Mouse (Mus musculus): Measurements from ENCODE around the gene Tmem63b.

Gene Tmem63b

GRCm38 (mm10) chr17:45672598-45672997 lies 14.1 kb downstream of the Tmem63b start:
- ATAC-seq (ENCODE audit: low TSS enrichment) = no peak

- ATAC-seq (ENCODE audit: low TSS enrichment) = no peak
These were observed 14.9 kb downstream of the Tmem63b start for GRCm38 (mm10) chr17:45671821-45672220.

GRCm38 (mm10) chr17:45667986-45668385 lies 18.7 kb downstream of the Tmem63b start:
- no peak for ATAC-seq (ENCODE audit: low TSS enrichment)

GRCm38 (mm10) chr17:45667481-45667880 lies 19.2 kb downstream of the Tmem63b start:
- ATAC-seq (ENCODE audit: low TSS enrichment) = no peak

GRCm38 (mm10) chr17:45666091-45666490 lies 20.6 kb downstream of the Tmem63b start:
- ATAC-seq (ENCODE audit: low TSS enrichment) = no peak

GRCm38 (mm10) chr17:45664608-45665007 lies 22.1 kb downstream of the Tmem63b start:
- no peak for ATAC-seq (ENCODE audit: low TSS enrichment)

GRCm38 (mm10) chr17:45663106-45663919 lies 23.4 kb downstream of the Tmem63b start:
- peak; percentile 70 for ATAC-seq (ENCODE audit: low TSS enrichment)

- ATAC-seq (ENCODE audit: low TSS enrichment) = no peak
These were observed 27.5 kb downstream of the Tmem63b start, which contains the start of gene Capn11 for GRCm38 (mm10) chr17:45659225-45659624. TSS of gene Capn11 (minus strand) at chr17:45659325.

- ATAC-seq (ENCODE audit: low TSS enrichment) = no peak
These were observed 30.9 kb downstream of the Tmem63b start for GRCm38 (mm10) chr17:45655820-45656219.

- no peak for ATAC-seq (ENCODE audit: low TSS enrichment)
These were observed 33.5 kb downstream of the Tmem63b start for GRCm38 (mm10) chr17:45653233-45653632.

- ATAC-seq (ENCODE audit: low TSS enrichment) = no peak
These were observed 42.5 kb downstream of the Tmem63b start for GRCm38 (mm10) chr17:45644185-45644584.

- ATAC-seq (ENCODE audit: low TSS enrichment) = peak; percentile 31; the same call in 1 of the 2 replicates
These were observed 44.0 kb downstream of the Tmem63b start for GRCm38 (mm10) chr17:45642701-45643100.

- no peak for ATAC-seq (ENCODE audit: low TSS enrichment)
These were observed 44.7 kb downstream of the Tmem63b start for GRCm38 (mm10) chr17:45641981-45642380.

- no peak for ATAC-seq (ENCODE audit: low TSS enrichment)
These were observed 48.0 kb downstream of the Tmem63b start for GRCm38 (mm10) chr17:45638596-45639295.

- ATAC-seq (ENCODE audit: low TSS enrichment) = no peak
These were observed 52.7 kb downstream of the Tmem63b start for GRCm38 (mm10) chr17:45634033-45634432.

- ATAC-seq (ENCODE audit: low TSS enrichment) = no peak
These were observed 54.8 kb downstream of the Tmem63b start for GRCm38 (mm10) chr17:45631940-45632339.

GRCm38 (mm10) chr17:45630992-45631391 lies 55.7 kb downstream of the Tmem63b start:
- no peak for ATAC-seq (ENCODE audit: low TSS enrichment)

GRCm38 (mm10) chr17:45629861-45630694 lies 56.6 kb downstream of the Tmem63b start:
- peak; percentile 88 for ATAC-seq (ENCODE audit: low TSS enrichment)

GRCm38 (mm10) chr17:45628885-45629855 lies 57.5 kb downstream of the Tmem63b start:
- ATAC-seq (ENCODE audit: low TSS enrichment) = no peak

GRCm38 (mm10) chr17:45628160-45628559 lies 58.5 kb downstream of the Tmem63b start:
- no peak for ATAC-seq (ENCODE audit: low TSS enrichment)

All from frontal cortex, adult (tissue).